Mouse (Mus musculus) E14TG2a.4 (cell line): ENCODE measurements around the gene Fbn1.

Source experiments
- CTCF ChIP-seq: conservative IDR thresholded peaks from 2 replicates; pipeline ENCODE4 v1.5.1; 2014; ENCODE audit warnings: low read length
- NANOG ChIP-seq: IDR thresholded peaks from 2 replicates; pipeline ENCODE4 v1.6.1; 2014; ENCODE audit warnings: borderline replicate concordance, low read length, mixed read lengths

- TF ChIP-seq CTCF (no peak), NANOG (no peak)
These were observed 139.2 kb downstream of the Fbn1 start for GRCm38 (mm10) chr2:125368616-125369015.
